Mouse (Mus musculus): ENCODE measurements around the gene Zfhx2.

GRCm38 (mm10) chr14:55122359-55122758 lies 30.2 kb upstream of the Zfhx2 start:
- TF ChIP-seq GATA1 (IDR thresholded peaks at IDR 0.05; ENCODE audit: borderline replicate concordance, low read length) (no peak), FLI1 (IDR thresholded peaks at IDR 0.05; ENCODE audit: low read length) (no peak)

All from megakaryocyte, embryonic 14.5 days (primary cell).